In genomic region chr9:44457035-44457742, GRCm38 (mm10) we compare ENCODE assay signal across 8 mouse cellular contexts. TPM values are rescaled to one million over a fixed set of nuclear protein-coding genes. Genes with fewer than 3 reads are reported as not detected.
DNase-seq lines count a peak whose midpoint lies in the region; ATAC-seq lines count a peak whose summit lies in the region.

No protein-coding gene starts in this region.

- peak; percentile 38 for DNase-seq in CD4-positive, CD25-positive, alpha-beta regulatory T cell, adult 2 months (ENCODE audit: low read depth, low spot score)
- peak; percentile 93 for DNase-seq in cerebellum, postnatal 10 days
- peak; percentile 83 to 89 for DNase-seq in frontal cortex, postnatal 14 days (ENCODE audit: low spot score in 2 of 2)
- peak; percentile 63 to 95 for DNase-seq in left cerebral cortex, adult 8-10 months (ENCODE audit: low spot score in 2 of 2)
- DNase-seq in retina, adult 2 months (ENCODE audit: low read depth, low spot score) = peak; percentile 79
- no peak for DNase-seq in spleen, postnatal 14 days (ENCODE audit: low spot score in 2 of 2)

- no peak for ATAC-seq in CD4-positive, CD25-positive, alpha-beta regulatory T cell, adult 4 months
- no peak for ATAC-seq in erythroblast, adult 5-6 weeks (replicated peaks; ENCODE audit: low FRiP score, poor library complexity, severe bottlenecking)

RNA-seq across cellular contexts. Expression of gene Upk2, which starts 2.4 kb away (rescaled TPM):
- not detected for polyA plus RNA-seq in CD4-positive, CD25-positive, alpha-beta regulatory T cell, adult 4 months (2017; shearing (Covaris generic))
- total RNA-seq in left cerebral cortex, adult 8-10 months (2022) = not detected
- total RNA-seq in erythroblast, adult 5-6 weeks (2015; ENCODE audit: low replicate concordance) = not detected in 2 replicates
- not detected in 2 replicates for total RNA-seq in erythroblast, adult 5-6 weeks (2017; ENCODE audit: low replicate concordance)

RNA-seq across cellular contexts. Expression of gene Foxr1, which starts 16.3 kb away (rescaled TPM):
- under 1 TPM in 1 of 2 experiments, not detected in 1; 0.43 TPM for polyA plus RNA-seq in CD4-positive, CD25-positive, alpha-beta regulatory T cell, adult 4 months (2017; shearing (Covaris generic))
- not detected for total RNA-seq in left cerebral cortex, adult 8-10 months (2022)
- not detected in 2 replicates for total RNA-seq in erythroblast, adult 5-6 weeks (2015; ENCODE audit: low replicate concordance)
- not detected in 2 replicates for total RNA-seq in erythroblast, adult 5-6 weeks (2017; ENCODE audit: low replicate concordance)

RNA-seq across cellular contexts. Expression of gene Bcl9l, which starts 25.4 kb away (rescaled TPM):
- 10 to 100 TPM; 13.3 to 17.6 TPM for polyA plus RNA-seq in CD4-positive, CD25-positive, alpha-beta regulatory T cell, adult 4 months (2017; shearing (Covaris generic))
- total RNA-seq in left cerebral cortex, adult 8-10 months (2022) = 10 to 100 TPM; 60.4 to 67.8 (median 61.9) TPM
- 0.77 and 0.84 TPM in 2 replicates for total RNA-seq in erythroblast, adult 5-6 weeks (2015; ENCODE audit: low replicate concordance)
- total RNA-seq in erythroblast, adult 5-6 weeks (2017; ENCODE audit: low replicate concordance) = 0.42 and 2.8 TPM in 2 replicates

RNA-seq across cellular contexts. Expression of gene Ccdc84, which starts 38.8 kb away (rescaled TPM):
- polyA plus RNA-seq in CD4-positive, CD25-positive, alpha-beta regulatory T cell, adult 4 months (2017; shearing (Covaris generic)) = 10 to 100 TPM; 24.7 to 27.2 TPM
- 10 to 100 TPM; 17.6 to 25.7 (median 18.8) TPM for total RNA-seq in left cerebral cortex, adult 8-10 months (2022)
- 3.8 and 18.8 TPM in 2 replicates for total RNA-seq in erythroblast, adult 5-6 weeks (2015; ENCODE audit: low replicate concordance)
- 9.1 and 12.0 TPM in 2 replicates for total RNA-seq in erythroblast, adult 5-6 weeks (2017; ENCODE audit: low replicate concordance)

RNA-seq across cellular contexts. Expression of gene Trappc4, which starts 49.8 kb away (rescaled TPM):
- polyA plus RNA-seq in CD4-positive, CD25-positive, alpha-beta regulatory T cell, adult 4 months (2017; shearing (Covaris generic)) = 100 to 1,000 TPM; 143 to 153 TPM
- 10 to 100 TPM; 67.4 to 74.5 (median 72.5) TPM for total RNA-seq in left cerebral cortex, adult 8-10 months (2022)
- 27.0 and 53.0 TPM in 2 replicates for total RNA-seq in erythroblast, adult 5-6 weeks (2015; ENCODE audit: low replicate concordance)
- 2.5 and 12.2 TPM in 2 replicates for total RNA-seq in erythroblast, adult 5-6 weeks (2017; ENCODE audit: low replicate concordance)

Comparison
In these comparisons a context has a peak if more than half of its experiments do, and no peak if none do; other contexts are left out.
1. DNase-seq: peak in CD4-positive, CD25-positive, alpha-beta regulatory T cell, adult 2 months (single experiment), cerebellum, postnatal 10 days (2 of 2), frontal cortex, postnatal 14 days (2 of 2), left cerebral cortex, adult 8-10 months (2 of 2) and retina, adult 2 months (single experiment); none in spleen, postnatal 14 days (0 of 2).
2. RNA of gene Bcl9l, which starts 25.4 kb away (total RNA-seq): 60.4 to 67.8 TPM in left cerebral cortex, adult 8-10 months; 0.42 to 2.8 TPM in erythroblast, adult 5-6 weeks; every median in the first group is over 10 times any median in the second.